Mouse (Mus musculus): ENCODE data around the gene Snx19.

The Snx19 gene

DNA sequence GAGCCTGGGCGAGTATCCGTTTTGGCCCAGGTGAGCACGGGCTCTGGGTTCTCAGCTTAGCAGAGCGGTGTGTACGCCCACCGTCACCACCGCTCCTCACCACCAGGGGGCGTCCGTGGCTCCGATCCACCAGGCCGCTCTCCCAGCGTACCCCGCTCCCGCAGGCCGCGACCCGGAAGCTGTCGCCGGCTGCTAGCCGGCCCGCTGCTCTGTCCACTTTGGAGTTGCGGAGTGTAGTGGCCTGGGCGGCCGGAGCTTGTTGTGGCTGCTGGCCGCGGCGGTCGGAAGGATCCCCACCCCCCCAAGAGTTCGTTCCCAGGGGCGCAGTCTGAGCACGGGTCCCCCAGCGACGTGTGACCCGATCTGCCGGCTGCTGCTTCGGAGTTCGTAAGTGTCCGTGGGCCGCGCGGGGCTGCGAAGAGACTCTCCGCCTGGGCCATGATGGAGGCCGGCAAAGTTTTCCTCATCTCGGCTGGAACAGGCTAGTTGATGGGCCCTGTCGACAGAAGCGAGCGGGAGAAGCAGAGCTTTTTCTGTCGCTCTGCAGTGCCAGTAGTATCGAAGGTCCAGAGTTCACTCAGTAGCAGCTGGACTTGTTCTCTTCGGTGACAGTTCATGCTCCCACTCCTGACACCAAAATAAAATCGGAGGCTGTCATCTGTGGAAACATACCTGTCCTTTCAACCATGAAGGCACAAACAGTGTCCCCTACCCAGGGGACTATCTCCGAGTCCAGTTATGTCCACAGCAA is at the start of gene Snx19:
Snx19 (plus strand) TSS at position 227 of the 751 bp plus-strand sequence.
- peak; percentile 97 for DNase-seq (ENCODE audit: low spot score)

DNA sequence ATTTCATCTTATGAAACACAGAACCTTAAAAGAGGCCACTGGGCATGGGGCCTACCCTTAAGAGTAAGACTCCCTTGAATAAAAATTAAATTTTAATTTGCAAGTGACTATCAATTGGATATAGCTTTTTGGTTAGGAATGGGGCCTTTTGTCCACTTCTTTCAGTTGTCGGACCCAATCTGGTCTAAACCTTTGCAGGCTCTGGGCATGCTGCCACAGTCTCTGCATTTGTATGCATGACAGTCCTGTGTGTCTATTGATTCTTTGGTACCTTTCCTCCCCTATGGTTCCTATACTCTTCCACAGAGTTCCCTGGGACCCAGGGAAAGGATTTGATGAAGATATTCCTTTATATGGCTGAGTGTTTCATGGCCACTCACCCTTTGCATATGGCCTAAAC is 26.1 kb upstream of the Snx19 start:
- no peak for DNase-seq (ENCODE audit: low spot score)

DNA sequence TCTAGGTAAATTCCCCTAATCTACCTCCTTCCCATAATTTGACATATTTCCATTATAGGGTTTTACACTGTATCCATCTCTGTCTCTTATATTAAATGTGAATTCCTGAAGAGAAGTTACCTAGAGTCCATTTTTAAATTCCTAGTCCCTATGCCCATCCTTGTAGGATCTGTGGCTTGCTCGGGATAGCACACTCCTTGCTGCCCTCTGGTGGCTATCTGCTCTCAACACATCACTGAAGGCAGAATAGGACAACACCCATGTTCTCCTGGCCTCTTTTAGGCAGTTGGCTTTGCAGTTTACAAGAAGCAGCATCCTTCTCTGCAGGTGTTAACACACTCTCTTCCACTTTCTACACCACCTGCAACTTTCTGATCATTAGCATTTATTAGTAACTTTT is 4.0 kb upstream of the Snx19 start:
- DNase-seq (ENCODE audit: low spot score) = peak; percentile 81

DNA sequence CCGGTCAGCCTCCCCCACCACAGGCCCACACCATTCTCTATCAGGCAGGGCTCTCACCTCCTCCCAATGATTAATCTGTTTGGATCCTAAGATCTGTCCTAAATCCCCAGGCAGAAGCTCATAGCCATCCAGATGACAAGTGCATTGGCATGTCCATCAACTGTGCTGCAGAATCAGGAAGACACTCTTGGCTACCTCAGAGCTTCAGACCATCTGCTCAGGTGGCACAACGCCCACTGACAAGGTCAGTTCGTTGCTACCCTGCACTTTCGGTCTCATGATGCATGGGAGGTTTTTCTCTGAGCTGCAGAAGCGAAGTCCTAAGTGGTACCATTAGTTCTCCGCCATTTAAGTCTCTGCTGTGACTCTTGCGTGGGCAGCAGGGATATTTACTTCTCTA is 1.7 kb upstream of the Snx19 start:
- DNase-seq (ENCODE audit: low spot score) = no peak

DNA sequence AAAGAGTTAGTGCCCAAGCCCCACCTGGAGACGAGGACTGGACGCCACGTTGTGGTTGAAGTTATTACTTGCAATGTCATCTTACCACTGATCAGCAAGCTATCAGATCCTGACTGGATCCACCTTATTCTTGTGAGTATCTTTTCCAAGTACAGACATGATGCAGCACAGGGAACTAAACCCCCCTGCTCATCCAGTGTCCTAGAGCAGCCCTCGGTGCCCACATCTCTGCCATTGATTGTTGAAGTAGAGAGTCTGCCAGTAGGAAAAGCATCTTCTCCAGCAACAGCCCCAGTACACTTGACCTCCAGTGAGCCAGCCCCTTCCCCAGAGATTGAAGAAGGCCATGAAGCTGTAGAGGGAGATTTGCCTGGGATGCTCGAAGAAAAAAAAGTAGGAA is 1.3 kb downstream of the Snx19 start:
- no peak for DNase-seq (ENCODE audit: low spot score)

DNA sequence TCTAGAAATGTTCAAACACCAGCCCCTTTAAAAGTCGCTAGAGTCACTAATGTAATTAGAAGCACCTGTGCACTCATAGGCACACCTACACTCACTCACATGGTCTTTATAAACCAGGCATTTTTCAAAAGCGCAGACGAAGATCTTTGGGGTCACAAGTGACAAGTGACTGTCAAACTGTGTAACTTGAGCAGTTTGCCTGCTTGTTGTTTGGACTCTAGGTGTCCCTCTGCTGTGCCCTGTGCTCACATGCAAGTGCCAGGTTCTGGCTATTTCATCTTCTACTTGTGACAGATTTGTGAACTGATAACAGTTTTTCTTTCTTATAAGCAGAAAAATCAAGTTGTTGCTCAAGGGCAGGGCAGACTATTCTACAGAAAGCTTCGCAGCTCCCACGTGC is 3.5 kb downstream of the Snx19 start:
- DNase-seq (ENCODE audit: low spot score) = no peak

DNA sequence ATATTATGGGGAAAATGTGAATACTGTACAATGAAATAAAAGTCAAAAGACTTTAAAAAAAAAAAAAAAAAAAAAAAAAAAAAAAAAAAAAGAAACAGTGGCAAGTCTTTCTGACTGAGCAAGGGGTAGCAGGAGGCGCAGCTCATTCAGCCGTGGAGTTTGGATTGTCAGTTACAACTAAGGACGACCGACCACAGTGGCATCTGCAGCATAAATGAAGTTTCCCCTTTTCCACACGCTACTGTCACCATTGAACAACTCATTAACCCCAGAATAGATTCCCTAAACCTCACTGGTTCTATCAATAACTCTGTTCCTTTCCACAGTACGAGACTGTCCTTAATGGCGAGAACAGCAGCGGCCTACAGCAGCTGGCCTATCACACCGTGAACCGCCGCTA is 5.0 kb downstream of the Snx19 start:
- no peak for DNase-seq (ENCODE audit: low spot score)

DNA sequence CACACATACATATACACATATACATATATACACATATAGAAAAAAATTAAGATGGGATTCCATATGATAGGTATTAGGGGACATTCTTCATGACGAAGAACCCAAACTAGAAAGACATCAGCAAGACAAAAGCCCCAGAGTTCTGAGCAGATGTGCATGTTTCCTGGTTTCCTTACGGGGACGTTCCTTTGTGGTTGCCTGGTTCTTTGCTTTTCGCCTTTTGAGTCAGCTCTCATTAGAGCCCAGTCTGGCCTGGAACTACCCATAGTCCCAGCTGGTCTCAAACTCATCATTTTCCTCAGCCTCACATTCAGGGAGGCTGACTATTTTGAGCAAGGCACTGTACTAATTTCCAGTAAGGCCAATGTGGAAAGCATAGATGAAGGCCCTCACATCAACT is 7.0 kb downstream of the Snx19 start:
- no peak for DNase-seq (ENCODE audit: low spot score)

DNA sequence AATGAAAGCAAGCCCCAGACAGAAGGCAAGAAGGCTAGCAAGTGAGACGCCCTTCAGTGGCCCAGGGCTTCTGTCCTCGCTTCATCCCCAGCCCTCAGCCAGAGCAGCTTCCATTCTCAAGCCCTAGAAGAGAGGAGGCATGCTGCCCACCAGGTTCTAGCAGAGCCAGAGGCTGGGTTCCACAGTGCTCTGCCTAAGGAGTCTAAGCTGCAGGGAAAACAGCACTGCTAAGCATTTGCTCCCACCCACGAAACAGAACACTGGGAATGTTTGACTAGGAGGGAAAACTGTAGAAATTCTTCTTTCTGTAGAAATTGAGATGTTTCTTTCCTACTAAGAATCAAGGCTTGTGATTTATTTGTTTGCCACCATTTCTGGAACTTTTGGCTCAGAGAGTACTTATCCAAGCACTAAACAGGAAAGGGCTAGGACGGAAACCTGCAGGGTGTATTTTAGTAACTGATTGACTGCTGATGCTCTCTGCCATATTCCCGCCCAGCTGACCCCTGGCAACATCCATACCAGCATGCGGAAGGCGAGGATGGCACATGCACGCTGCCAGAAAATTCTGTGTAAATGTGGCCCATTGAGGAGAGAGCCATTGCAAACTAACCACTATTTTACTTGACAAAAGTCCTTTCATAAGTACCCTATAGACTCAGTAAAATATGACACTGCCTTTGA is 9.1 kb downstream of the Snx19 start:
- no peak for DNase-seq (ENCODE audit: low spot score)

DNA sequence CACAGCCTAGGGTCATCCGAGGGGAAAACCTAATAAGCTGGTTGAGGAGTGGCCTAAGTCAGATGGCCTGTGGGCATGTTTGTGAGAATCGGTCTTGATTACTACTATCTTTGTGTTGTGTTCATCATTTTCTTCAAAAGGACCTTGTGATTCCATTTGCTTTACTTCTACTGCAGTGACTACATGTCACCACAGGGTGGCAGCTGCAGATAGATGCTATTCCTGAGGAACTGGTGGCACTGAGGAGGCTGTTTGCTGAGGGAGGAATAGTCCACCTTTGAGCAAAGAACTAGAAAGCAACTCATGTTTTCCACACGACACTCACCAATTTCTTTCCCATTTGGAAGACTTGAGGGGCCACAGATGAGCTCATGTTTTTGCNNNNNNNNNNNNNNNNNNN is 11.6 kb downstream of the Snx19 start:
- DNase-seq (ENCODE audit: low spot score) = peak; percentile 66

DNA sequence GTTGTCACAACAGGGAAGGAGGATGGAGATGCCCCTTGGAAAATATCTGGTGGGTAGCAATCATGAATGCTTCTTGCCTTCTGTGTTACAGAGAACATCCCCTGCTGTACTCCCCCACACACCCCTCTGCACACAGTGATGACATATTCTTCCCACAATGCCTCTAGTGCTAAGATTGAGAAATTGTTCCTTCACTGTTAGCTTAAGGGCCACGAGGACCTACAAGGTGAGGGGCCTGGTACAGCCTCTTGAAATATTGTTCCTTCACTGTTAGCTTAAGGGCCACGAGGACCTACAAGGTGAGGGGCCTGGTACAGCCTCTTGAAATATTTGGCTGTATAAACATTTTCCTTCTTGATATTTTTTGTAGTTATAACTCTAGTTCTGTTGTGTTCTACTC is 14.9 kb downstream of the Snx19 start:
- DNase-seq (ENCODE audit: low spot score) = no peak

DNA sequence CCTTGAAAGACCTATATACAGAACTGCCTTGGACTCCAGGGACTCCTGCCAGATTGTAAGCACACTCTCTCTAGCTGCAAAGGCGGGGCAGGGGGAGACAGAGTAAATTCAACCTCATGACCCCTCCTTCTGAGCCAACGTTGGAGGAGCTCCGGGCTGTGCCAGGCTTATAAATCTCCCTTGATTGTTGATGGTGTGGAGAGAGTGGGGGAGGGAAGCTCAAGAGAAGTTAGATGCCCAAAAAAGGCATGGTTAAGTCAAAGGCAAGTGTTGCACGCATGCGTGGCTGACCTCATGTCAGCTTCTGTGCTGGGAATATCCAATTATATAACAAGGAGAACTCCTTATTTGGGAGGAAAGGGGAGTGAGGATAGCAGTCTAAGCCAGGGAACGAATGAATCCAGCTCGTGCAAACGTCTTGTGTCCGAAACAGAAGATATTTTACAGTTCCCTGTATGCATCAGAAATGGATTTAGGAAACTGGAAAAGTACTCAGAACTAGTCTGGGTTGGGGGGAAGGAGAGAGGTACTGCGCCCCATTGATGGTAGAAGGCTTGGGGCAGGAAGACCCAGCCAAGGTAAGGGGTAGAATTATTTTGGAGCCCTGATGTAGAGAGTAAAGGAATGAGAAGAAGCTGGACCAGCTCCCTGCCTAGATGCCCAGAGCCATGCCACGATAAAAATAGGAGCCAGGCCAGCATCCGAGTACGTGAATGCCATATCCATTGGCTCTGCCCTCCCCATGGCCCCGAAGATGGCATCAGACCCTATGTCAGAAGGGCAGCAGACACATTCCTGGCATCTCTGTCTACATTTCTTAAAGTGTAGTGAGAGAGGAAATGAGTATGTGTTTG is 18.6 kb downstream of the Snx19 start:
- no peak for DNase-seq (ENCODE audit: low spot score)

DNA sequence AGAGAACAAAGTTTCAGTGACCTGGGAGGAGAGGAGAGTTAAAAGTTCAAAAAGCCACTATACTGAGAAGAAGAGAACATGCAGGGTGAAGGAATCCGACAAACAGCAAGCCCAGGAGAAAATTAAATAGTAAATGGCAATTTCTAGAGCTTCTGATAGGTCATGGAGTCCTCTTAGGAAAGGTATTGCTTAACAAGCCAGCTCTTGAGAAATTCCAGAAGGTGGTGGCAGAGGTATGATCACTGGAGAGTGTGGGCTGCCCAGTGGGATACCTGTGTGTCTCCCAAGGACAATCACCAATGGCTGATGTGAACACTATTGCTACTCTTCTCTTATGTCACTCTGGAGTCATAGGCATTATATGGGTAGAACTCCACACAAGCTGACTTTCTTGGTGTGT is 19.2 kb downstream of the Snx19 start:
- no peak for DNase-seq (ENCODE audit: low spot score)

DNA sequence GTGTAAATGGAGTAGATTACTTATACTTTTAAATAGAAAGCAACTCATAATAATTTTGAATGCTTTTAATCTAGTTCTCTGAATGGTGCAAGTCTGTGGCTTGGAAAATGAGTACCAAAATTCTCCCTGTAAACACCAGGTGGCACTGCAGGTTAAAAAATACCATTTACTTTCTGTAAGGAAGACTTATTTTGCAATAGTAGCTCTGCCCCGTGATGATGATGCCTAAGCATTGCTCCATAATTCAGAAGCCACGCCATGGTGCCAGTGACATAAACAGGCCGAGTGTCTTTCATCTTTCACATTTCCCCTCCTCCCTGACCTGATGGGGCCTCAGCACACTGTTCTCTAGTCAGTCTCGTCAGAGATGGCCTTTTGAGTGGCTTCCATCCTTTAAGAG is 21.6 kb downstream of the Snx19 start:
- peak; percentile 72 for DNase-seq (ENCODE audit: low spot score)

DNA sequence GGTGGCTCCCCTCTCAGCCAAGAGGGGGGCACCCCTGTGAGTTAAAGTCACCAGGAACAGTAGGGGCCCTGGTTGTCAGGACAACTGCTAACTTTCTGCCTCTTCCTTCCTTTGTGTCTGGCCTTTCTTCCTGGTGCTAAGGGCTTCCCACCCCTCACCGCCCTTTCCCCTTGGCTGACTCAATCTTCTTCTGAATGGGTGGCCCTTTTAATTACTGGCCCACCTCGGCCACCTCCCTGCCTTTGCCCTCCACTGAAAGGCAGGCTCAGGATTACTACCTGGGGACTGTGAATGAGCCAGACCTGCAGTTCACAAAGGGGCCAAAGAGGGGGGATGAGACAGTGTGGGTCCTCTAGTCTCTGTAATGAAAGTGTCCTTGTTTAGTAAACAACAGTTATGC is 23.0 kb downstream of the Snx19 start:
- DNase-seq (ENCODE audit: low spot score) = no peak

DNA sequence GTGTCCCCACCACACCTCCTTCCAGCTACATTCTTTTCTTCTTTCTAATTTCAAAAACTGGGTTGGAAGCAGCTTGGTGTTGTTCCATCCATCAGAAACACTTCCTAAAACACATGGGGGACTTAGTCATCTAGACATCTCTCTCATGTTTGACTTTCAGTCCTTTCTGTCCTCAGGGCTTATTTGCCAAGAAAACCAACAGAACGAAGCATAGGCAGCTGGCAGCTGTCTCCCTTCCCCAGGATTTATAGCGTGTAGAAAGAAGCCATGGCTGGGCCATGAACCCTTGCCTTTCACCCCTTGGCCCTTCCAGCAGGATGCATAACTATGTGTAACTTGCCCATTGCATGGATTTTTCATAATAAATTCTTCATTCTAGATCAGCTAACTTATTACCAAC is 23.9 kb downstream of the Snx19 start:
- DNase-seq (ENCODE audit: low spot score) = no peak

DNA sequence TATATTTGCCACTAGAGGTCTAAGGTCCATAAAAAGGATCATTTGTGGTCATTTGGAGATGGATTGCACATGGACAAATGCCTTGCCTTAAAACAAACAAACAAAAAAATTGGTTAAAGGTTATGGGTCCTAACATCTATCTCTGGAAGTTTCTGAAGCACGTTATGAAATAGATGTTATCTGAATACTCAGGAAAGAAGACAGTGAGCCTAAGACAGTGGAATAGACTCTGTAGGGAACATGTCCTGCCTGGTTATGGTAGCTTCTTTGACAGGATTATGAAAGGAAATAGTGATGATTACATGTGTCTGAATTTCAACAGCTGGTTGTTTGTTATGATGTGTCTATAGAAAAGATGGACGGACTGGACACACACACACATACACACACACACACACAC is 27.6 kb downstream of the Snx19 start:
- DNase-seq (ENCODE audit: low spot score) = no peak

DNA sequence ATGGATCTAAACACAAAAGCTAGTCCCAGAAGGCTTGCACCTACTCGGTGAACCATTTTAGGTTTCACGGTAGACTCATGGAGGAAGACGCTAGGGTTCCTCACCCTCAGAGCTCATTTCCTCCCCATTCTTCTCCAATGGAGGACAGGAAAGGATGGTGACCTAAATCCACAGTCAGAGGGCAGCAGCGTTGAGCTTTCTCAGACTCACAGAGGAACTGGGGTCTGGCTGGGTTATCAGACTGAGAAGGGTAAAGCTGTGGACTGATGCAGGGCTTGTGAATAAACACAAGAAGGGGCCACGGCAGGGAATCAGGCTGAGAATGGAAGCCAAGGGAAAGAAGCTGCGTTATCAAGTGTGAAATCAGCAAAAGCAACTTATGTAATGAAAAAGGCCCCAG is 29.3 kb downstream of the Snx19 start:
- no peak for DNase-seq (ENCODE audit: low spot score)

DNA sequence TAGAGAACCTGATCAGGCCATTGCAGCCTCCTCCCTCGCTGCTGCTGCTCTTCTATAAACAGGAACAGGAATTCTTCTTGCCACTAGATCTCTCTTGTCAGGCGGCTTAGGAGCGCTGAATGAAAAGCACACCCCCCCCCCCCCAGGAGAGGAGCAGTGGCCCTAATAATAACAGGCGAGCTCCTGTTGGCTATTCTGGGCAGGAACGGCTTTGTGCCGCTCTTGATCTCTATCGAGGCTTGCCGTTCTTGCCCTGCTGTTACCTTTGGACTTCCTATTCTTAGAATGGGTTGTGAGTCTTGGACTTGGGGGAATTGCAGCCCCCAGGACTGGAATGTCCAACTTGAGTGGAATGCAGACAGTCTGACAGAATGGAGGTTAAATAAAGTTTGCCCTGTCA is 33.6 kb downstream of the Snx19 start:
- DNase-seq (ENCODE audit: low spot score) = no peak

DNA sequence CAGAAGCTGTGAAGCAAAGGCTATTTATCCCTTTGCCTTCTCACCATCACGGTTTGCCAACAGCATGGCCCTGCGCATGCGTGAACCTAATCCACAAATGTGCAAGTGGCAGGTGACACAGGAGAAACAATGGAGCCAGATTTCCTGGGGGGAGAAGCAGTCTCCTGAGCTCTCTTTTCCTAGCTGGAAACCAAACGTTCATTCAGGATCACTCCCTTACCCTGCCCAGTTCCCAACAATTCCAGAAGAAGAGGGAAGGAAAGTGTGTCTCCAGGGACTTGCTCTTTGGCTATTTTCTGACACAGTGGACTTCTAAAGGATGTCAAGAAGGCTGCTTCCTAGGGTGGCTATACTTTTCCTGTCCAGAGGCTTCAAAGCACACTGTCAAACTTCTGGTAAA is 37.8 kb downstream of the Snx19 start:
- DNase-seq (ENCODE audit: low spot score) = no peak

DNA sequence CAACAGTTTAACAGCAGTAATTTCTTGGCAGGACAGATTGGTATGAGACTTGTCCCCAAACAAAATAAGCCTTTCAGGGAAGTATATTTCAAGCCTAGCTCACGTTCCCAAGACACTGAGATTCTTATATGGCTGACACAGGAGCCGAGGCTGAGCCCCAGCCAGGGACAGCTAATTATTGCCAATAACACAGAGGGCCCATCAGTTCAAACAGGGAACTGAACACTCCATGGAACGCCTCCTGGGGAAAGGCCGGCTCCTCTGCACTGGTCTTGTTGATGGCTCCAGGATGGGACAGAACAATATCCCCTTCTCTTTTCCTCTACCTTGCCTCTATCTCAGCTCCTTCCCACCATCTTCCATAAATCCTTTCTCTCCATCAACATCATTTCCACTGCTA is 53.1 kb downstream of the Snx19 start:
- DNase-seq (ENCODE audit: low spot score) = no peak

DNA sequence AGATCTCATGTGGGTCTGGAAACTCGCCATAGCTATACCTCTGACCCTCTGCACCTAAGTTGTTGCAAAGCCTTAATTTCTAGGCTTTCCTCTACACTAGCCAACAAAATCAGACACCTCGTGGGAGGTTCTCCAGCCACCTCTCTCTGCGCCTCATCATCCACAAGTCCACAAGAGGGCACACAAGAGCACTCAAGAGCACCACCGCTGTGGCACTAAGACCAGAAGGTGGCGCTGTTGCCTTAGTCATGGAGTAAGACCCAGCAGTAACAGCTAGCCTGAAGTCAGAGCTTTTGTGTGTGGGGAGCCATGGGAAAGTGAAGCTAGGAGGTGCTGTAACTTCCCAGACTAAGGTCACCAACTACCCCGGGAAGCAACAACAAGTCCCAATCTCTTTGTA is 53.6 kb downstream of the Snx19 start:
- peak; percentile 99 for DNase-seq (ENCODE audit: low spot score)

DNA sequence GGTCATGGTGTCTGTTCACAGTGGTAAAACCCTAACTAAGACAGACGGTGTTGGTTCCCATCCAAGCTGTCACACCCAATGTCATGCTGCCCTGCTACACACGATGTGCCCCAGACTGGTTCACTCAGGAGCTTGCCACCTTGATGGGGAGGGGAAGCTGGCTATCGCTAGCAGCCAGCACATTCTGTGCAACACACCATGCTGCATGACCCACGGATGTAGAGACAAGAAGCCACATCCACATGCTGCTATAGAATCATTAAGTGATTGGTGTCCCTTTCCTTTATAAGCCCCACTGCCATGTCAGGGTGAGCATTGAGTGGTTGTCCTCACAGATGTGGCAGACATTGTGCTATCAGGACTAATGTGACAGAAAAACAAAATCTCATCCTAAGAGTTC is 55.2 kb downstream of the Snx19 start:
- no peak for DNase-seq (ENCODE audit: low spot score)

All from retina, embryonic 14.5 days (tissue).